Mouse (Mus musculus): ENCODE data around the gene Chrm5. TPM values are rescaled to one million over a fixed set of nuclear protein-coding genes. Genes with fewer than 3 reads are reported as not detected.

Gene Chrm5
- polyA plus RNA-seq (2015; fragmentation: Nextera tagmentation; extraction: Ambion mirVana): 0.90 and 1.2 TPM in 2 replicates

DNA sequence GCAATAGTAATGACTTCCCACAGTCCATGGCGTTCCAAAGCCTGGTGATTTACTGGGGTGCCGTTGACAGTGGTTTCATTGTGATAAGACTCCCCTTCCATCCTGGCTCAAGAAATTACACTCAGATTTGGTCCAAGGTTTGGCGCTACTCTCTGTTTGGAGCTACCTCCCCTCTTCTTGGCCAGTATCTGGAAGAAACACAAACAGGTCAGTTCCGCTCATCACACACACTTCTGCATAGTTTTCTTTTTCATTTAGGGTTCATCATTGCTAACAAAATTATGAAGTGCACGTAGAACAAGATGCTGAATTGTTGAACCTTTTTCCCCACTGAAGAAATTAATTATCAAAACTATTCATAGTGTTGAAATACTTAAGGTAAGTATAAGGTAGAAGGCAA lies at the start of gene Chrm5:
TSS of gene Chrm5 (minus strand) at position 101 of the 400 bp plus-strand sequence.
- H3K27ac ChIP-seq (replicated peaks): no peak within 1 kb of the TSS
- no peak within 1 kb of the TSS for H3K9ac ChIP-seq (replicated peaks)
- ATAC-seq (ENCODE audit: low FRiP score): no peak
- WGBS: 92% methylated on average over 5 of the region's 5 CpGs
- no peaks in the 10 kb centered on the region for H3K9me3 ChIP-seq (replicated peaks)
- no peak within 1 kb of the TSS for H3K4me2 ChIP-seq
- no peaks in the 10 kb centered on the region for H3K27me3 ChIP-seq (replicated peaks)
- H3K4me1 ChIP-seq: no peaks in the 10 kb centered on the region
- no peak within 1 kb of the TSS for H3K4me3 ChIP-seq (replicated peaks)
- H3K36me3 ChIP-seq: no peaks in the 10 kb centered on the region

DNA sequence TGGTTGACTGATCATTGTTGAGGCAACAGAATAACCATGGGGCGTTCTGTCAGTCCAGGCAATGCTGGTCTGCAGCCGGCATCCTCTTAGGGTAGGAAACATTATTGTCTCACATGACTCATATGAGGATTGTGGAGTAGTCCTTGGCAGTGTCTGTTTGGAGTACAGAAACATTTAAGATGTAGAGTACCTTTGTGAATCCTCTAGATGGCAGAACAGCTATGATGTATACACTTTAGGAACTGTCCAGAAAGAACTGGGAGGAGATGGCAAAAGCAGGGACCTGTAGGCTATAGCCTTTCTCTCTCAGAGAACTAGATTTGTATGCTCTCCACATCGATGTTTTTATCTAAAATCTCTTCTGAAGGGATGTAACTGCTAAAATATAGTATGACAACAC lies 46.4 kb upstream of the Chrm5 start:
- WGBS: 88% methylated on average over 3 of the region's 3 CpGs
- no peak overlapping the region for H3K4me2 ChIP-seq
- no peak overlapping the region for H3K9ac ChIP-seq (replicated peaks)
- no peak for ATAC-seq (ENCODE audit: low FRiP score)
- H3K36me3 ChIP-seq: no peaks in the 10 kb centered on the region
- H3K9me3 ChIP-seq (replicated peaks): no peaks in the 10 kb centered on the region
- no peaks in the 10 kb centered on the region for H3K27me3 ChIP-seq (replicated peaks)
- no peaks in the 10 kb centered on the region for H3K4me1 ChIP-seq
- H3K4me3 ChIP-seq (replicated peaks): no peak overlapping the region
- no peak overlapping the region for H3K27ac ChIP-seq (replicated peaks)

DNA sequence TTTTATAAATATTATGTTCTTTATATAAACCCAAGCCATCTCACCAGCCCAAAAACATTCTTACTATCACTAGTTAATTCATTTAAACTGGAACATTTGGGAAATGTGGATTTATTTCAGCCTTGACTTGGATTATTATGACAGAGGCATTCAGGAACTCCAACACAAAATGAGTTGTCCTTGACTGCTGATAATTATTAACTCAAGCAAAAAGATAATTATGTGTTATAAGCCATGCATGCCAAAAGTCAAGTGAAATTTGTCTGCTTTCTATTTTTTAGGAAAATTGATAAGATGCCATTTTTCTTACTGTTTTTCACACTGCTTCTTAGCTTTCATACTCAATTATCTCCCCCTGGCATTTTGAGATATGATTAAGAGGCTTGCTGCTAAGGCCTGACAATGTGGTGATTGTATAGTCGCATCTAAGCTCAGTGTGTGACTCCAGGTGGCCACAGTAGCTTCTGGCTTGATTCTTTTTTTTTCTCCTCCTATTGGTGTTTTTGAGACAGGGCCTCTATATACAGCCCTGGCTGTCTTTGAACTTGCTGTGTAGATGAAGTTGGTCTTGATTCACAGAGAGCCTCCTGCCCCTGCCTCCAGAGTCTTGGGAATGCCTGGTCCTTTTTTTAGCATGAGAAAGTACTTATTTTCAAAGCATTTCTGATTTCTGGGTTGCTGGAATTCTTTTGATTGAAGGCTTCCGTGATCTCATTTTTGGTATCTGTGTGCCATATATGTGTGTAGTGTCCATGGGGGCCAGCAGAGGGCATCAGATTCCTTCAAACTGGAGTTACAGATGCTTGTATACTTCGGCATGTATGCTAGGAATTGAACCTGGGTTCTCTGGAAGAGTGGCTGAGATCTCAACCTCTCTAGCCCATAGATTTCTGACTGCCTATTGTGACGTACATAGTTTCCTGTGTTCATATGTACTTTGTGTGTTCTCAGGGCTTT lies 40.2 kb upstream of the Chrm5 start:
- H3K27me3 ChIP-seq (replicated peaks): no peaks in the 10 kb centered on the region
- no peak overlapping the region for H3K4me3 ChIP-seq (replicated peaks)
- H3K9me3 ChIP-seq (replicated peaks): no peaks in the 10 kb centered on the region
- no peak overlapping the region for H3K4me2 ChIP-seq
- WGBS: 89% methylated on average over 4 of the region's 4 CpGs
- H3K9ac ChIP-seq (replicated peaks): no peak overlapping the region
- no peak for ATAC-seq (ENCODE audit: low FRiP score)
- H3K27ac ChIP-seq (replicated peaks): no peak overlapping the region
- no peaks in the 10 kb centered on the region for H3K36me3 ChIP-seq
- no peaks in the 10 kb centered on the region for H3K4me1 ChIP-seq

DNA sequence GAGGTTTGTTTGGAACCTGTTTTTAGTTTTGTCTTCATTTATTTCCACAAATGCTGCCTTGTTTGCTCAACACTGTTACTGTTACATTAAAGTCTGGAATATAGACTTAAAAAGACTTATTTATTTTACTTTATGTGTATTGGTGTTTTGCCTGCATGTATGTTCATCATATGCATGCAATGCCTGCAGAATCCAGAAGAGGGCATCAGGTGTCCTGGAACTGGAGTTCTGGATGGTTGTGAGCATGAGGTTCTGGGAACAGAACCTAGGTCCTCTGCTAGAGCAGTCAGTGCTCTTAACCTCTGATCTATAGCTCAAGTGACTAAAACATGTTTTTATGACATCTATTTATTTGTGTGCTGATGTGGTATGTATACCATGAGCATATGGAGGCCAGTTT lies 38.0 kb upstream of the Chrm5 start:
- H3K27ac ChIP-seq (replicated peaks): no peak overlapping the region
- H3K4me2 ChIP-seq: no peak overlapping the region
- no peaks in the 10 kb centered on the region for H3K27me3 ChIP-seq (replicated peaks)
- no peaks in the 10 kb centered on the region for H3K4me1 ChIP-seq
- no peaks in the 10 kb centered on the region for H3K36me3 ChIP-seq
- H3K9ac ChIP-seq (replicated peaks): no peak overlapping the region
- no peak for ATAC-seq (ENCODE audit: low FRiP score)
- H3K4me3 ChIP-seq (replicated peaks): no peak overlapping the region
- no peaks in the 10 kb centered on the region for H3K9me3 ChIP-seq (replicated peaks)

DNA sequence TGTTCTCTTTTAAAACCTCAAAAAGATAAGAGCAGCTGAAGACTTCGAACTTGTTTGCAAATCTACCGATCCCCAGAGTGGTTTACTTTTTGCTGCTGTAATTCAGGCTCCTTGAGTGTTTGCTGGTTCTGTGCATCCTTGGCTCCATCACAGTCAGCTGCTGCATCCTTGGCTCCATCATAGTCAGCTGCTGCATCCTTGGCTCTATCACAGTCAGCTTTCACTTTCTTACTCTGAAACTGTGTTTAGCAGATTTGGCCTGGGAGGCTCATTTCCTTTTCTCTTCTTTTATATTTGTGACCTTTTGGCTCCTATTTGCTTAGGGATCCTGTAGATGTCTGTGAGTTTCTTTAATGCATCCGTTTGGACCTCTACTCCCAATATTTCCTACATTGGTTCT lies 36.6 kb upstream of the Chrm5 start:
- ATAC-seq (ENCODE audit: low FRiP score): no peak
- H3K27ac ChIP-seq (replicated peaks): no peak overlapping the region
- 93% methylated on average over 3 of the region's 3 CpGs for WGBS
- H3K4me3 ChIP-seq (replicated peaks): no peak overlapping the region
- H3K9ac ChIP-seq (replicated peaks): no peak overlapping the region
- no peak overlapping the region for H3K4me2 ChIP-seq
- no peaks in the 10 kb centered on the region for H3K4me1 ChIP-seq
- H3K36me3 ChIP-seq: no peaks in the 10 kb centered on the region
- H3K9me3 ChIP-seq (replicated peaks): no peaks in the 10 kb centered on the region
- no peaks in the 10 kb centered on the region for H3K27me3 ChIP-seq (replicated peaks)

DNA sequence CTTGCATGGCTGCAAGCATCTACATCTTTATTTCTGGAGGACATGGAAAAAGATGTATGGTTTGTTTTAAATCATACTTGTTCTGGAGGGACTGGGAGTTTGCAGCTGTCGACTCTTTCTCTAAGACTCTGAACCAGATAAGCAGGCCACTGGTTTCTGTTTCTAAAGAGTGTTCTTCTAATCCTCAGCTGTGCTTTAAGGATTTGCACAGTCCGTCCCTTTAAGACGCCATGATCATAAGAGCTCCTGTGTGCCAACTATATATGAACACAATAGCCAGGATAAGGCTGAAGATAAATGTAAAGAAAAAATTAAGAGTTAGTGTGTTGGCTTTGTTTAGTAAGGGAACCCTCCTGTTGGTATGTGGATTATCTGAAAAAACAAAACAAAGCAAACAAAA lies 36.2 kb upstream of the Chrm5 start:
- Histone ChIP-seq H3K27me3 (replicated peaks) (no peaks in the 10 kb centered on the region), H3K36me3 (no peaks in the 10 kb centered on the region), H3K4me1 (no peaks in the 10 kb centered on the region), H3K9me3 (replicated peaks) (no peaks in the 10 kb centered on the region), H3K4me3 (replicated peaks) (no peak overlapping the region), H3K27ac (replicated peaks) (no peak overlapping the region), H3K9ac (replicated peaks) (no peak overlapping the region), H3K4me2 (no peak overlapping the region)
- WGBS: 90% methylated on average over 3 of the region's 3 CpGs
- ATAC-seq (ENCODE audit: low FRiP score): no peak

DNA sequence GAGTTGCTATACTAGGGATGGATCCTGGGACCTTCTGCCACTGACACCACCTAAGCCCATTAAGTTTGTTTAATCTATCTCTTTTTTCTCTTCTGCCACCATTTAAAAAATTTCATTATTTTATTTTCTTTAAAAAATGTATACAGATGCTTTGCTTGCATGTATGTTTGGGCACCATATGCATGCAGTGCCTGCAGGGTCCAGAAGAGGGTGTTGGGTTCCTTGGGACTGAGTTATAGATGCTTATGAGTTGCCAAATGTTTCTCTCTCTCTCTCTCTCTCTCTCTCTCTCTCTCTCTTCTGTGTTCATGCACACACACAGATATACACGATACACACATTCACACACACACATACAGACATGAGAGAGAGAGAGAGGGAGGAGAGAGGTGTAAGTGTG lies 32.5 kb upstream of the Chrm5 start:
- Histone ChIP-seq H3K36me3 (no peaks in the 10 kb centered on the region), H3K9ac (replicated peaks) (no peak overlapping the region), H3K27me3 (replicated peaks) (no peaks in the 10 kb centered on the region), H3K27ac (replicated peaks) (no peak overlapping the region), H3K4me1 (no peaks in the 10 kb centered on the region), H3K9me3 (replicated peaks) (no peaks in the 10 kb centered on the region), H3K4me3 (replicated peaks) (no peak overlapping the region), H3K4me2 (no peak overlapping the region)
- WGBS: 91% methylated on average over 1 of the region's 1 CpGs
- ATAC-seq (ENCODE audit: low FRiP score): no peak

DNA sequence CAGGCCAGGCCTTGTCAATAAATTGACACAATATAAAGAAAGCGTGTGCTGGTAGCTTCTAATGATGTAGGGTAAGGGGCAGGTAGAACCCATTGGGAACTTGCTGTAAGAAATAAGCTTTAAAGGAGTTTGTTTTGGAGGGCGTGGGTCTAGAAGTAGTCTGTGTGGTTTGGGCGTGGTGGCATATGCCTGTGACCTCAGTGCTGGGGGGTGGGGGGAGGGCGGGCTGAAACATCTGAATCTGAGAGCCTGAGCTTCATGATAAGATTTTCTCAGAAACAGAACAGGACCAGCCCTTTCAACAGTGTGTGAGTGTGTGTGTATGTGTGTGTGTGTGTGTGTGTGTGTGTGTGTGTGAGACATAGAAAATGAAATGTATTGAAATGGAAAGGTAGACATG lies 29.6 kb upstream of the Chrm5 start:
- no peak overlapping the region for H3K4me3 ChIP-seq (replicated peaks)
- 93% methylated on average over 4 of the region's 4 CpGs for WGBS
- H3K27me3 ChIP-seq (replicated peaks): no peaks in the 10 kb centered on the region
- no peak overlapping the region for H3K27ac ChIP-seq (replicated peaks)
- no peak for ATAC-seq (ENCODE audit: low FRiP score)
- no peaks in the 10 kb centered on the region for H3K36me3 ChIP-seq
- no peak overlapping the region for H3K4me2 ChIP-seq
- H3K4me1 ChIP-seq: no peaks in the 10 kb centered on the region
- H3K9me3 ChIP-seq (replicated peaks): no peaks in the 10 kb centered on the region
- no peak overlapping the region for H3K9ac ChIP-seq (replicated peaks)

DNA sequence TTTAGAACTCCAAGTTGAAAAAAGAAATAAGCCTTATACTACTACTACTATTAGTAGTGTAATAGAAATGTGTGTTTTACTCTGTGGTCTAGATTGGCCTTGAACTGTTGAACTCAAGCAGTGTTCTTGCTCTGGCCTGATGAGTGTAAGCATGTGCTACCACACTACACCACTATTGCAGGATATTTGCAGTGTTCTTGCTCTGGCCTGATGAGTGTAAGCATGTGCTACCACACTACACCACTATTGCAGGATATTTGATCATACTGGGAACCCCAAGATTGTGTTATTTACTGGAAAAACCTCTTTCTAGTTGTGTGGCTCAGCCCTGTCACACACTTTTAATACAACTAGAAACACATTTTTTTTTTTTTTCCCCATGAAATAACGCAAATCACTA lies 26.9 kb upstream of the Chrm5 start:
- WGBS: 98% methylated on average over 1 of the region's 1 CpGs
- Histone ChIP-seq H3K9ac (replicated peaks) (no peak overlapping the region), H3K9me3 (replicated peaks) (no peaks in the 10 kb centered on the region), H3K36me3 (no peaks in the 10 kb centered on the region), H3K27ac (replicated peaks) (no peak overlapping the region), H3K27me3 (replicated peaks) (no peaks in the 10 kb centered on the region), H3K4me2 (no peak overlapping the region), H3K4me1 (no peaks in the 10 kb centered on the region), H3K4me3 (replicated peaks) (no peak overlapping the region)
- ATAC-seq (ENCODE audit: low FRiP score): no peak

DNA sequence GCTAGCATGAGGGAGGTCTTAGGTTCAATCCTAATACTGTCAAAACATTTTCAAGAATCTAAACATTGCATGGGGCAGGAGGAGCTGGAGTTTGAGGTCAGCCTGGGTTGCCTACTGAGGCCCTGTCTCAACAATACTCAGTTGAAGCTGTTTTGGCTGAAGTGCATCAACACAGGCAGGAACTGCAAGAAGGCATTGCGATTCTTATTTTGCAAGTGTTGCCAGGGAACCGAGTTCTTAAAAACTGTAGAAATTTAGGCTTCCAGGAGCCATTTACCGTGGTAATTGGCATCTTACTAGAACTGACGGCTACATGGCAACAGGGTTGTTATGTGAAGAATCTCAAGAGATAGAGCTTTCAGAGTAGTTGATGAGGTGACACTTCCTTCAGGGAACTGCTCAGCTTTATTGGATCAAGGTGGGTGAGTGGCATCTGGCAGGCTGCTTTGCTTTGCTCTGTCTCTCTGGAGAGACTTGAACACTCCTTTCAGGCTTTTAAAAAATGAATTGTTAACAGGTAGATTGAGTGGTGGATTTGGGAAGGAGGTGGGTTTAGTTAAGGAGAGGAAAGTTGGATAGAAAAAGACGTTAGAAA lies 26.4 kb upstream of the Chrm5 start:
- no peak for ATAC-seq (ENCODE audit: low FRiP score)
- H3K27me3 ChIP-seq (replicated peaks): no peaks in the 10 kb centered on the region
- no peak overlapping the region for H3K4me2 ChIP-seq
- H3K4me1 ChIP-seq: no peaks in the 10 kb centered on the region
- no peak overlapping the region for H3K9ac ChIP-seq (replicated peaks)
- H3K4me3 ChIP-seq (replicated peaks): no peak overlapping the region
- 78% methylated on average over 5 of the region's 5 CpGs for whole genome bisulfite sequencing
- H3K27ac ChIP-seq (replicated peaks): no peak overlapping the region
- no peaks in the 10 kb centered on the region for H3K9me3 ChIP-seq (replicated peaks)
- H3K36me3 ChIP-seq: no peaks in the 10 kb centered on the region

DNA sequence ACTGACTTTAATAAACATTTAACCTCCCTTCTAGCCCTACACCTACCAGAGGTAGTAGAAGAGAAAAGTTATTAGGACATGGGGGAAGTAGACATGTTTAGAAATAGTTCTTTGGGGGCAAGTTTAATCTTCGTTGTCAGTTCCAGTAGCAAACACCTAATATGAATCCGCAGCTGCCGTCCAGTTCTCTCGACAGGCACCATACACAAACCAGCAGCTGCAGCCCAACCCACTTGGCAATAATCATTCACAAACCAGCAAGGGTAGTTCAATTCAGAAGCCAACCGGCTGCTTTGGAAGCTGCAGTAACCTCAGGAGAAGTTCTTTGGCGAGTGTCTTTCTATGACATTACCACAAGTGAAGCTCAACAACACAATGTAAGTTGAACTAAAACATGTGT lies 23.4 kb upstream of the Chrm5 start:
- Histone ChIP-seq H3K4me1 (no peaks in the 10 kb centered on the region; the same call in 1 of the 2 replicates), H3K4me3 (replicated peaks) (no peak overlapping the region), H3K4me2 (no peak overlapping the region), H3K36me3 (no peaks in the 10 kb centered on the region), H3K27ac (replicated peaks) (no peak overlapping the region), H3K9me3 (replicated peaks) (no peaks in the 10 kb centered on the region), H3K27me3 (replicated peaks) (no peaks in the 10 kb centered on the region), H3K9ac (replicated peaks) (no peak overlapping the region)
- no peak for ATAC-seq (ENCODE audit: low FRiP score)
- WGBS: 89% methylated on average over 6 of the region's 6 CpGs

DNA sequence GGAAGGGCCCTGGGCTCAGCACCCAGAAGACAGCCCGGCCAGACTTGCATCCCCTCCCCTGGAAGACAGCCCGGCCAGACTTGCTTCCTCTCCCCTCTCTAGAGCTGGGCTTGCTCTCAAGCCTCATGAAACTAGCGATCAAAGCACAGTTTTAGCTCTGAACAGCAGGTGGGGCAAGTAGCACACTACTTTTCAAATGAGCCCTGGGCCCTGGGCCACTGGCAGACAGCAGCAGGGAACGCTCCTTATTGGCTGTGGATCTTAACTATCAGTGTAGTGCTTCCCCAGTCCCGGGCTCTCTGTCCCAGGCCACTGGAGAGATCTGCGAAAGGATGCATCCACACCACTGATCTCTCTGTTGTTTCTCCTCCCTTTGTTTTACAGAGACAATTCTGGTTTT lies 20.6 kb upstream of the Chrm5 start:
- H3K36me3 ChIP-seq: no peaks in the 10 kb centered on the region
- no peaks in the 10 kb centered on the region for H3K9me3 ChIP-seq (replicated peaks)
- no peak overlapping the region; the same call in 1 of the 2 replicates for H3K4me2 ChIP-seq
- no peak overlapping the region for H3K4me3 ChIP-seq (replicated peaks)
- 2% methylated on average over 6 of the region's 6 CpGs for WGBS
- no peak overlapping the region for H3K27ac ChIP-seq (replicated peaks)
- H3K4me1 ChIP-seq: no peaks in the 10 kb centered on the region; the same call in 1 of the 2 replicates
- no peaks in the 10 kb centered on the region for H3K27me3 ChIP-seq (replicated peaks)
- peak; percentile 94 for ATAC-seq (ENCODE audit: low FRiP score)
- no peak overlapping the region for H3K9ac ChIP-seq (replicated peaks)
